Mouse (Mus musculus) ES-E14 (cell line): ENCODE data around the gene Gtf2f1. TPM values are rescaled to one million over a fixed set of nuclear protein-coding genes. Genes with fewer than 3 reads are reported as not detected.

ENCODE experiments used
- DNase-seq: peaks from one replicate; pipeline ENCODE4 v3.0.0-alpha.2; 2013; ENCODE audit warnings: low read depth, low spot score
- H3K27ac ChIP-seq: 2 replicates; pipeline ENCODE4 v1.5.1; 2012; ENCODE audit warnings: low read depth, mild to moderate bottlenecking, low read length, moderate library complexity, mixed read lengths; ENCODE audit not compliant: poor library complexity, insufficient read depth, severe bottlenecking
- H3K36me3 ChIP-seq: 2 replicates; pipeline ENCODE4 v1.6.1; 2012; ENCODE audit warnings: mild to moderate bottlenecking, low read length, moderate library complexity, mixed read lengths; ENCODE audit not compliant: control insufficient read depth, poor library complexity, insufficient read depth, severe bottlenecking
- H3K4me1 ChIP-seq, 2 experiments: fragments of 150-350 bp in 1 of 2; sonication (generic) in 1 of 2; 2 replicates each; pipeline ENCODE4 v1.6.1; 2012; ENCODE audit warnings: low read length in 2 of 2, mild to moderate bottlenecking in 1 of 2, mixed read lengths in 1 of 2; ENCODE audit not compliant: control insufficient read depth in 2 of 2, insufficient read depth in 2 of 2, poor library complexity in 1 of 2
- H3K4me3 ChIP-seq, 2 experiments: fragments of 150-350 bp in 1 of 2; sonication (generic) in 1 of 2; 2 replicates each; pipeline ENCODE4 v1.5.1; 2012; ENCODE audit warnings: low read length in 2 of 2, low read depth in 1 of 2, mild to moderate bottlenecking in 1 of 2, mixed read lengths in 1 of 2; ENCODE audit not compliant: insufficient read depth in 1 of 2, poor library complexity in 1 of 2, severe bottlenecking in 1 of 2
- H3K9ac ChIP-seq: 2 replicates; pipeline ENCODE4 v1.6.1; 2012; ENCODE audit warnings: low read depth, mild to moderate bottlenecking, low read length, mixed read lengths; ENCODE audit not compliant: poor library complexity, insufficient read depth, severe bottlenecking
- H3K9me3 ChIP-seq: fragments of 150-350 bp; sonication (generic); 2 replicates; pipeline ENCODE4 v1.6.1; 2012; ENCODE audit warnings: low read depth, mild to moderate bottlenecking, low read length; ENCODE audit not compliant: control insufficient read depth, insufficient read depth
- CHD2 ChIP-seq: IDR thresholded peaks from 2 replicates; pipeline ENCODE4 v1.6.1; 2014; ENCODE audit warnings: mild to moderate bottlenecking, low read depth, low read length, inconsistent platforms
- HCFC1 ChIP-seq: IDR thresholded peaks from 2 replicates; pipeline ENCODE4 v1.6.1; 2012; ENCODE audit warnings: low read length, inconsistent platforms, borderline replicate concordance; ENCODE audit not compliant: insufficient read depth
- MAFK ChIP-seq: IDR thresholded peaks from 2 replicates; pipeline ENCODE4 v1.6.1; 2014; ENCODE audit warnings: mild to moderate bottlenecking, low read depth, low read length, inconsistent platforms; ENCODE audit not compliant: insufficient read depth
- ZC3H11A ChIP-seq: IDR thresholded peaks from 2 replicates; pipeline ENCODE4 v1.6.1; 2012; ENCODE audit warnings: low read depth, mild to moderate bottlenecking, inconsistent platforms, low read length, borderline replicate concordance
- ZNF384 ChIP-seq: IDR thresholded peaks from 2 replicates; pipeline ENCODE4 v1.6.1; 2012; ENCODE audit warnings: low read depth, low read length, inconsistent platforms
- in situ Hi-C, 2 experiments: fragments of 600-800 bp; cut with MboI; formaldehyde crosslinking; loops; one replicate each; pipeline ENCODE4 v1.15.1; 2025; ENCODE audit warnings: low sequenced_read_pairs in 2 of 2, inconsistent platforms in 1 of 2; ENCODE audit not compliant: unreplicated experiment in 2 of 2
- total RNA-seq: library from RNA; depleted of rRNA; stranded (reverse); fragments of 300-350 nt; gene quantifications from 2 replicates; pipeline ENCODE4 v1.2.3, GENCODE M21; 2012

Gene Gtf2f1
- total RNA-seq, 1 experiment = 101 TPM

GRCm38 (mm10) chr17:57010911-57011235 lies 215 bp downstream of the Gtf2f1 start:
- Histone ChIP-seq H3K4me3 (peak overlapping the region; percentile 80 to 90), H3K27ac (peak overlapping the region; percentile 57), H3K4me1 (peaks cover 0 to 13% of the 10 kb centered on the region in 2 experiments; a peak in 2 of 4 replicates), H3K36me3 (peaks cover 19% of the 10 kb centered on the region), H3K9me3 (no peaks in the 10 kb centered on the region), H3K9ac (peak overlapping the region; percentile 92)
- TF ChIP-seq ZNF384 (no peak), HCFC1 (no peak), CHD2 (no peak), ZC3H11A (no peak), MAFK (no peak)
- in situ Hi-C loops = no loop called here
- DNase-seq = no peak

GRCm38 (mm10) chr17:57007137-57007905 lies 3.8 kb downstream of the Gtf2f1 start:
- peak; percentile 39 for DNase-seq
- no peak for TF ChIP-seq MAFK
- TF ChIP-seq CHD2 = no peak
- no peak for TF ChIP-seq ZNF384
- TF ChIP-seq HCFC1 = no peak
- no peak for TF ChIP-seq ZC3H11A
- peak overlapping the region; percentile 22; the same call in 1 of the 2 replicates for H3K9ac ChIP-seq
- in situ Hi-C loops = no loop called here
- no peaks in the 10 kb centered on the region for H3K9me3 ChIP-seq
- peak overlapping the region in 1 of 2 experiments; percentile 3; a peak in 1 of 4 replicates for H3K4me3 ChIP-seq
- H3K27ac ChIP-seq = no peak overlapping the region
- H3K4me1 ChIP-seq = peaks cover 0 to 11% of the 10 kb centered on the region in 2 experiments; a peak in 2 of 4 replicates
- peaks cover 42% of the 10 kb centered on the region for H3K36me3 ChIP-seq

GRCm38 (mm10) chr17:57003994-57004393 lies 7.1 kb downstream of the Gtf2f1 start:
- in situ Hi-C loops = no loop called here
- no peak for TF ChIP-seq HCFC1
- TF ChIP-seq MAFK = no peak
- TF ChIP-seq ZC3H11A = no peak
- TF ChIP-seq CHD2 = no peak
- no peak for TF ChIP-seq ZNF384

DNA sequence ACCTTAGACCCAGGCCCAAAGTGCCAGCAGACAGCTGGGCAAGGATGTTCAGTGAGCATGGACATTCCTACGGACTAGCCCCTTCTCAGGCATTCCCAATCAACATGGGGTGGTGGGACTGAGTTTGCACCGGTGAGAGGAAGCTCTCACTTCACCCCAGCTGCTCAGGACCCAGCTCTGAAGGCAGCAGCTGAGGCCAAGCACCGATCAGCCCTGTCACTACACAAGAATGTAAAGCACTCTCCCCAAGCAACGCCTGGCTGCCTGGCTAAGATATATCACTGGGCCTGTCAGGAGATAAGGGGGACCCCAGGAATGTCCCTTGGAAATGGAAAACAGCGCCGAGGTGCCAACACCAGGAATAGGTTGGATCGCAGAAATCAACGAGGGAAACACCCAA lies 9.9 kb downstream of the Gtf2f1 start:
- H3K4me1 ChIP-seq = peaks cover 0 to 7% of the 10 kb centered on the region in 2 experiments; a peak in 1 of 4 replicates
- H3K9me3 ChIP-seq = no peaks in the 10 kb centered on the region
- no peak for DNase-seq
- TF ChIP-seq ZC3H11A = no peak
- TF ChIP-seq HCFC1 = no peak
- no peak for TF ChIP-seq CHD2
- TF ChIP-seq ZNF384 = 0 out of 2 replicates have a peak, but pooled peaks have one; percentile 14
- no peak for TF ChIP-seq MAFK
- no peak overlapping the region for H3K4me3 ChIP-seq
- no peak overlapping the region for H3K27ac ChIP-seq
- in situ Hi-C loops = no loop called here
- peaks cover 40% of the 10 kb centered on the region for H3K36me3 ChIP-seq
- H3K9ac ChIP-seq = no peak overlapping the region

More at GRCm38 (mm10) chr17:57003994-57004393, 7.1 kb downstream of the Gtf2f1 start:
- H3K4me1 ChIP-seq = peaks cover 0 to 6% of the 10 kb centered on the region in 2 experiments; a peak in 2 of 4 replicates
- no peak overlapping the region for H3K9ac ChIP-seq
- H3K9me3 ChIP-seq = no peaks in the 10 kb centered on the region
- no peak overlapping the region for H3K4me3 ChIP-seq
- no peak for DNase-seq
- peaks cover 45% of the 10 kb centered on the region for H3K36me3 ChIP-seq
- no peak overlapping the region for H3K27ac ChIP-seq
